Mouse (Mus musculus) ovary, postnatal 10 days (tissue): ENCODE measurements around the gene Pik3cd.

Experiments
- DNase-seq: peaks from one replicate; pipeline ENCODE4 v3.0.0; 2022; ENCODE audit warnings: low spot score

Gene Pik3cd

GRCm38 (mm10) chr4:149724916-149725470 lies 22.6 kb upstream of the Pik3cd start:
- no peak for DNase-seq

GRCm38 (mm10) chr4:149723855-149724731 lies 21.7 kb upstream of the Pik3cd start:
- DNase-seq, result no peak

GRCm38 (mm10) chr4:149723021-149723390 lies 20.6 kb upstream of the Pik3cd start:
- DNase-seq, result no peak

GRCm38 (mm10) chr4:149722104-149723020 lies 20.0 kb upstream of the Pik3cd start:
- DNase-seq, result no peak

GRCm38 (mm10) chr4:149721163-149721562 lies 18.8 kb upstream of the Pik3cd start:
- no peak for DNase-seq

GRCm38 (mm10) chr4:149719686-149720085 lies 17.3 kb upstream of the Pik3cd start:
- no peak for DNase-seq

GRCm38 (mm10) chr4:149714542-149714941 lies 12.2 kb upstream of the Pik3cd start:
- DNase-seq, result no peak

GRCm38 (mm10) chr4:149711955-149712354 lies 9.6 kb upstream of the Pik3cd start:
- DNase-seq, result no peak

- DNase-seq, result no peak
These were observed 9.1 kb upstream of the Pik3cd start for GRCm38 (mm10) chr4:149711485-149711884.

- DNase-seq, result no peak
These were observed 8.1 kb upstream of the Pik3cd start for GRCm38 (mm10) chr4:149710510-149710909.

GRCm38 (mm10) chr4:149705941-149706340 lies 3.6 kb upstream of the Pik3cd start:
- no peak for DNase-seq

GRCm38 (mm10) chr4:149705298-149705697 lies 2.9 kb upstream of the Pik3cd start:
- no peak for DNase-seq

GRCm38 (mm10) chr4:149701426-149702209 lies 753 bp downstream of the Pik3cd start:
- DNase-seq, result no peak

GRCm38 (mm10) chr4:149699953-149700352 lies 2.4 kb downstream of the Pik3cd start:
- DNase-seq, result no peak

GRCm38 (mm10) chr4:149698197-149698821 lies 4.1 kb downstream of the Pik3cd start:
- DNase-seq, result peak; percentile 25

- DNase-seq, result no peak
These were observed 4.7 kb downstream of the Pik3cd start for GRCm38 (mm10) chr4:149697506-149698196.

GRCm38 (mm10) chr4:149696189-149696971 lies 6.0 kb downstream of the Pik3cd start:
- DNase-seq, result no peak

GRCm38 (mm10) chr4:149691368-149691767 lies 11.0 kb downstream of the Pik3cd start:
- DNase-seq, result no peak

GRCm38 (mm10) chr4:149690828-149691280 lies 11.5 kb downstream of the Pik3cd start:
- no peak for DNase-seq
